Mouse (Mus musculus): Measurements from ENCODE around the gene Id3.
A peak's percentile ranks its signal among the peaks of the same experiment; 100 is the strongest.

Gene Id3

GRCm38 (mm10) chr4:136124581-136124980 is 18.7 kb upstream of the Id3 start:
- no peak for DNase-seq (ENCODE audit: low spot score in 2 of 2)

- DNase-seq (ENCODE audit: low spot score in 2 of 2) = no peak
These were observed 17.8 kb upstream of the Id3 start for GRCm38 (mm10) chr4:136125458-136125857.

GRCm38 (mm10) chr4:136126019-136126418 is 17.3 kb upstream of the Id3 start:
- DNase-seq (ENCODE audit: low spot score in 2 of 2) = no peak

GRCm38 (mm10) chr4:136127670-136128069 is 15.6 kb upstream of the Id3 start:
- DNase-seq (ENCODE audit: low spot score in 2 of 2) = no peak

DNA sequence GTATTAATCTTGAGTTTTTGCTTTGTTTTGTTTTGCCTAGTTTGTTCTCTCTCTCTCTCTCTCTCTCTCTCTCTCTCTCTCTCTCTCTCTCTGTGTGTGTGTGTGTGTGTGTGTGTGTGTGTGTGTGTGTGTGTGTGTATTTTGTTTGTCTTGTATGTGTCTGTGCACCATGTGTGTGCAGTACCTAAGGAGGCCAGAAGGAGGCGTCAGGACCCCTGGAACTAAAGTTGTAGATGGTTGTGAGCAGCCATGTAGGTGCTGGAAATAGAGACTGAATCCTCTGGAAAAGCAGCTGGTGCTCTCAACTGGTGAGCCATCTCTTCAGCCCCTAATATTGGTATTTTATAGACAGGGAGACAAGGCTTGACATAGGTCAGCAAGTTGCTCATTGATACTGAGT is 13.5 kb upstream of the Id3 start:
- DNase-seq (ENCODE audit: low spot score in 2 of 2) = no peak

DNA sequence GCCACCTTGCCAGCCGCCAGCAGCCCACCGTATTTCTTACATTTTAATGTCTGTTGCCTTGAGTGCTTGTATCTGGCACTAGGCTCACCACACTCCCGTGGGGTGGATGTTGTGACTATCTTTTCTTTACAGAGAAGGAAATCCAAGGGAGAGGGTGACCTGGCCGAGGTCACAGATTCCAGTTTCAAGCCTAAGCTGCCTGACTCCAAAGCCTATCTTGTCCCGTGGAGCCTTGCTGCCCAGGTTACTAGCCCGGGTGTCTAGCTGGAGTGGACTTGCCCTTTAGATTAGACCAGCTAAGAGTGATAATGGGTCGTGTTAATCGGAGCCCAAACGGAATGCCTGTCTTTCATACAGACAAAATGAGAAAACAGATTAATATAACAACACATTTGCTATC is 9.5 kb upstream of the Id3 start:
- DNase-seq (ENCODE audit: low spot score in 2 of 2) = no peak

DNA sequence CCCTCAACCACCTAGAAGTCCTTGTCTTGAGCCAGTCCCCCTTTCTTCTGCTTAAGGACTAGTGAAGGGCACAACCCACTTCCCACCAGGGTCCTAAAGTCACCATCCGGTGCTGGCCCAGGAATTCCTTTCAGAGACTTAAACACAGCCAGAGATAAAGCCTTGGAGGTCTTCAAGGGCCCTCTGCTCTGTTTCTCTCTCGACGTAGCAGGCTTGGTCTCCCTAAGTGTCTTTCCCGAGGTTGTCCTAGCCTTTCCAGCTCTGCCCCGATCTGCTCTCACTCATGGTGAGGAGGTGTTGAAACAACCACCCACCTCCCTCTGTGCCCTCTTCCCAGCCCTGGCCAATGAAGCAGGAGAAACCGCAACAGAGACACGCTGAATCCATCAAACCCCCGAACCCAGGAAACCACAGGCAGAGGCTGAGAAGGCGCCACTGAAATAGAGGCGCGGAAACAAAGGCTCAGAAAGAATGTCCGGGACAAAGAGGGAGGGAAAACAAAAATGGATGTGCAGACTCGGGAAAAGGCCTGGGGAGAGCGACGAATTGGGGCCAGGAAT is 8.8 kb upstream of the Id3 start:
- DNase-seq (ENCODE audit: low spot score in 2 of 2) = no peak

- DNase-seq (ENCODE audit: low spot score in 2 of 2) = no peak
These were observed 8.1 kb upstream of the Id3 start for GRCm38 (mm10) chr4:136134978-136135873.

DNA sequence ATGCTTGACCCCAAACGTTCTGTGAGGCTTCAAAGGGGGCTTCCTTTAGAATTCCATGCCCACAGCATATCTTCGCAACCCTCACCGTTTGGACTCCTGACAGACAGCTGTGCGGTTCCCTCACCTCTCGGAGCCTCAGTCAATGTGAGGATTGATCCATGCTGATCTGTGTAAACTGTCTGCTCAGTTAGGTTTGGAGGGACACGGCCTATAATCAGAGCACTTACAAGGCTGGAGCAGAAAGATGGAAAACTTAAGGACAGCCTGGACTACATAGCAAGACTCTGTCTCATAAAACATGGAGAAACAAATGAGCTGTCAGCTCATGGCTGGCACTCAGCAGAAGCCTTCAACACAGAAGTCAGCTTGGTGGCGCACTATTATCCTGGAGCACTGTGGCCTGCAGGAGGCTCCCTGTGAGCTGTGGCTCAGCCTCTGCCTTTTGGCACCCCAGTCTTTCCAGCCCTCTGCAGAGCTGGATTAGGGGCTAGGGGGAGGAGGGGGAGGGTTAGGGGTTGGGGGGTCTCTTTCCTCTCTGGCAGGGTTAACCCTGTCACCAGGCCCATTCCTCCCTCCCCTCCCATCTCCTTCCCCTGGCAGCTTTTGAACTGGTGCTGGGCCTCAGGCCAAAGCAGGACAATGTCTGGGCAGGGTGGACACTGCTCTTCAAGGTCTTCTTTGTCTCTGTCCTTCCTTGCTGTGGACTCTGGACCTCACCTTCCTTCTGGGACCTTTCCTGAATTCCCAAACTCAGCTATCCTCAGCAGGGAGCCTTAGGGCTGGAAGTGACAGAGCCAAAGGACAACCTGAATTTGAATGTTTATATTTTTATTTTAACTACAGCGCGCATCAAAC is 7.2 kb upstream of the Id3 start:
- DNase-seq (ENCODE audit: low spot score in 2 of 2) = no peak

GRCm38 (mm10) chr4:136139326-136140110 is 3.8 kb upstream of the Id3 start:
- no peak for DNase-seq (ENCODE audit: low spot score in 2 of 2)

GRCm38 (mm10) chr4:136140327-136141250 is 2.7 kb upstream of the Id3 start:
- peak; percentile 69 to 84 for DNase-seq (ENCODE audit: low spot score in 2 of 2)

DNA sequence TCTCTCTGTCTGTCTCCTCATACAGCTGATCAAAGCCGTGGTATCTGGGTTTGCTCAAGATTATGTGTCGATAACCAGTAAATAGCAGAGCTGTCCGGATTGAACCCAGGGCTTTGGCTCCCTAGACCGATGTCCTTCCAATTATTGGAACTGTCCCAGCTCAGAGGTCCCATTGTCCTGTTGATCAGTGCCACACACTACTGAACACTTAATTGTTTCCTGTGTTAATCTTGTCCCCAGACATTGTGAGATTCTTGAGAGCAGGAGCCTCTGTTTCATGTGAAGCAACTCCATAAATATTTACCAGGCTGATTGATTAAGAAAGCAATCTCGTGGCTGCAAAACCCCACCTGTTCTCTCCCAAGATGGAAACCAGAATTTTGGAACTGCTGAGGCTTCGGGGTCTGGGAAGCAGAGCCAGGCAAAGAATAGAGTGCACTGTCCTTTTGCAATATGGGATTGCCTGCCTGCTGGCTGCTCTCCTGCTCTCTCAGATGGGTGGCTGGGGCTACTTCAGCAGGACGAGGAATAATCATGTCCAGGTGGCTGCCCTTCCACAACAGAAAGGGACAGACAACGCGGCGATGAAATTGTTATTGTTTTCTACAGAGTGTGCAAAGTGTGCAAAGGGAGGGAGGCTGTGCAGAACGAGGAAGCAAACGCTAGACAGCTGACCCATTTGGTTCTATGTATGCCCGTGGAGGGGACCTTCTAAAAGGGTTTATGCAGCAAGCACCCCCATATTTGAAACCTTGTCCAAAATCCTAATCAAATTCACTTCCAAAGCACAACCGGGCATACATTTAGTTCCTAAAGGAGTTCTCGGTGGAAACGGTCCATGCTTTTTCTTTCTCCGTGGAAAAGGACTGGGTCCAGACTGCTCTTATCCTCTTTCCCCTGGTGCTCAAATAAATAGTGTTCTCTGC is 767 bp upstream of the Id3 start:
- DNase-seq (ENCODE audit: low spot score in 2 of 2) = no peak

- peak; percentile 59 to 78 for DNase-seq (ENCODE audit: low spot score in 2 of 2)
These were observed 1.0 kb downstream of the Id3 start for GRCm38 (mm10) chr4:136144126-136144926.

GRCm38 (mm10) chr4:136144927-136145292 is 1.6 kb downstream of the Id3 start:
- no peak for DNase-seq (ENCODE audit: low spot score in 2 of 2)

DNA sequence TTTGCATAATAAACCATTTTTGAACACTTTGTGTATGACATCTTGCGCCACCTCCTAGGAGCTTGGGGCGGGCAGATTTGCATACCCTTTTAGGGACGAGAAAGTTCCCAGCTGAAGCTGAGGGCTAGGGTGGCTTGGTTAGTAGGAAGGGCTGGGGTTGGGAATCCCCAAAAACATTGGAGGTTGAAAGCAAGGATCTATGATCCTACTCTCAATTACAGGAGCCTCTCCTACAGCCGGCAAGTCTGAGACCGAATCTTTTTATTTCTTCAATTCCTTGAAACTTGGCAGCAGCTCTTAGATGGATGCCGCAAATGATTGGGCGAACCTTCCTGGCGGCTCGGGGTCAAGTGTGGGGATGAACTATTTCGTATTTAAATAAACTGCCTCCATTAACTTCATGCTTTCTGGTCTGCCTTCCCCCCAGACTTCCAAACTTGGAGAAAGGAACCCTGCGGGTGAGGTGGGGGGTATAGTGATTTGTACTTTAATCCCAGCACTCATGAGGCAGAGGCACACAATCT is 2.1 kb downstream of the Id3 start:
- DNase-seq (ENCODE audit: low spot score in 2 of 2) = no peak

DNA sequence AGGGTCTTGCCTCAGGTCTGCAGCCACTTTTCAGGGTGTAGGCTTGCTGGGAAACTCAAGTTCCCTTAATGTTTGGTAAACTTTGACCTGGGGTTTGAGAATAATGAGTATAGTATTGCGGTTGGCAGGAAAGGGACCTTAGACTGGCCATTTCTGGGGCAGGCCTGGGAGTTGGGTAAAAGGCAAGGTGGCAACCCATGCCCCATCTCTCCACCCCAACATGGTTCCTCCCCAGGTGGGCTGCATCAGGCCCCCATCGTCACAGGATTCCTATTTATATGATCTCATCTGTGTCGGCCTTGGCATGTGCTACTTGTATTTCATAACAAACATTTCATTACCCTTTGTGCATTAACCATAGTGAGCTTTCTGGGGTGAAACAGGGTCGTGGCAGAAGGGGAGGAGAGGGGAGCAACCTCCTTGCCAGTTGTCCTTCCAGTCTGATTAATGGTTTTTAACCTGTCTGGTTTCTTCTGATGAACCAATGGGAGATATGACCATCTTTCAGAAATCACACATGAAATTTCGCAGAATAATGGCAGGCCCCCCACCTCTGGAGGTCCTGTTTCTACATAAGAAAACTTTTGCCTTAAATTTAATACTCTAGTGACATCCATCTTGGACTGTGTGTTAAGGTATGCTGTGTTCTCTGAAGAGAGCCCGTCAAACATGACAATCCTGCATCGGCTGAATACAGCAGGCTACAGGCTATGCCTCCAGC is 2.9 kb downstream of the Id3 start:
- DNase-seq (ENCODE audit: low spot score in 2 of 2) = no peak

- DNase-seq (ENCODE audit: low spot score in 2 of 2) = no peak
These were observed 3.4 kb downstream of the Id3 start for GRCm38 (mm10) chr4:136146712-136147154.
